8 mouse cellular contexts compared by ENCODE assay signal in the genomic region with DNA sequence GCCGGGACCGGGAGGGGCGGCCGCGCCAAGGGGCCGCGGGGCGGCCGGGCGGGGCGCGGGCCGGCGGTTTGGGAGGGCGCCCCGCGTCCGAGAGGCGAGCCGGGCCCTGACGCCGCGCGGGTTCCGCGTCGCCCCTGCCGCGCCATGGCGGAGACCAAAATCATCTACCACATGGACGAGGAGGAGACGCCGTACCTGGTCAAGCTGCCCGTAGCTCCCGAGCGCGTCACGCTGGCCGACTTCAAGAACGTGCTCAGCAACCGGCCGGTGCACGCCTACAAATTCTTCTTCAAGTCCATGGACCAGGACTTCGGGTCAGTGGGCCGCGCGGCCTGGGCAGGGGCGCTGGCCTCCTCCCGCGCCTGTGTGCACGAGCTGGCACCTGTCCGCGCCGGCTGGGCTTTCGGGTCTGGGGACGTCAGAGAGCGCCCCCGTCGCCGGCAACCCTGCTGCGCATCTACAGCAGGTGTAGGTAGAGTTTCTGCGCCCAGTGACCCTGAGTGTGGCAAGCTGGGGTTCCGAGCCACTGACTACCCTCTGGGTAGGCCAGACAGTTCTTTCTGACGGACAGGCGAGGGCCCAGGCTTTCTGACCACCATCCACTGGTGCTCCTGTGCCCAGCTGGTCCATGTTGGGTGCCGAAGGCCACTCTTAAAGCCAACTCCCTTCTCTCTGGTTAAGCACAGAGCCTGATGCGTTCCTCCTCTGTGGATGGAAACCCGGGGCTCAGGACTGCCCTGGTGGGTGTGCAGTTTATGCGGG. TPM values are rescaled to one million over a fixed set of nuclear protein-coding genes. Genes with fewer than 3 reads are reported as not detected.
DNase-seq lines count a peak whose midpoint lies in the region; ATAC-seq and TF ChIP-seq lines count a peak whose summit lies in the region.

No protein-coding gene starts in this region.

- 6% methylated on average over 69 of the region's 69 CpGs for WGBS in bone marrow, adult 2 months
- 2% methylated on average over 62 of the region's 69 CpGs for WGBS in forebrain, embryonic 12.5 days
- WGBS in hindbrain, postnatal 0 days = 1% methylated on average over 52 of the region's 69 CpGs
- WGBS in liver, embryonic 12.5 days (ENCODE audit: insufficient replicate concordance) = 2% methylated on average over 61 of the region's 69 CpGs

- H3K79me2 ChIP-seq in myocyte (ENCODE audit: control insufficient read depth, insufficient read depth) = peaks cover 45% of the 10 kb centered on the region

- TF ChIP-seq CTCF in bone marrow, adult 2 months (IDR thresholded peaks at IDR 0.05; ENCODE audit: control insufficient read depth, insufficient read depth, low read length) = 0 out of 2 replicates have a peak, but pooled peaks have one; percentile 2
- 0 out of 2 replicates have a peak, but pooled peaks have one; percentile 16 for TF ChIP-seq CTCF in hindbrain, postnatal 0 days (IDR thresholded peaks at IDR 0.05; ENCODE audit: low read depth)

- H3K4me1 ChIP-seq in bone marrow, adult 2 months (ENCODE audit: control insufficient read depth, insufficient read depth, low read length) = peaks cover 3% of the 10 kb centered on the region
- H3K4me1 ChIP-seq in forebrain, embryonic 12.5 days = peaks cover 33% of the 10 kb centered on the region
- peaks cover 35% of the 10 kb centered on the region for H3K4me1 ChIP-seq in hindbrain, postnatal 0 days (ENCODE audit: insufficient read depth, low read length)
- peaks cover 42% of the 10 kb centered on the region for H3K4me1 ChIP-seq in liver, embryonic 12.5 days

- 0 out of 2 replicates have a peak, but pooled peaks cover 2% of the 10 kb centered on the region for H3K27me3 ChIP-seq in forebrain, embryonic 12.5 days
- H3K27me3 ChIP-seq in hindbrain, postnatal 0 days (ENCODE audit: insufficient read depth, low read length) = no peaks in the 10 kb centered on the region
- H3K27me3 ChIP-seq in liver, embryonic 12.5 days (replicated peaks) = peaks cover 15% of the 10 kb centered on the region
- H3K27me3 ChIP-seq in myocyte (ENCODE audit: control insufficient read depth, insufficient read depth, insufficient read length) = no peaks in the 10 kb centered on the region

- peak overlapping the region; percentile 98 for H3K4me3 ChIP-seq in bone marrow, adult 2 months (replicated peaks; ENCODE audit: control insufficient read depth, low read depth, low read length)
- H3K4me3 ChIP-seq in forebrain, embryonic 12.5 days (replicated peaks) = peak overlapping the region; percentile 84
- peak overlapping the region; percentile 90 for H3K4me3 ChIP-seq in hindbrain, postnatal 0 days (ENCODE audit: low read length)
- peak overlapping the region; percentile 90 for H3K4me3 ChIP-seq in liver, embryonic 12.5 days
- peak overlapping the region; percentile 80 for H3K4me3 ChIP-seq in myocyte

- peak; percentile 13 for ATAC-seq in forebrain, embryonic 12.5 days (ENCODE audit: low FRiP score)
- peak; percentile 50 for ATAC-seq in hindbrain, postnatal 0 days
- peak; percentile 70 for ATAC-seq in liver, embryonic 12.5 days

- H3K27ac ChIP-seq in bone marrow, adult 2 months (ENCODE audit: control insufficient read depth, insufficient read depth, low read depth, low read length, poor library complexity) = peak overlapping the region; percentile 69; the same call in 1 of the 2 replicates
- H3K27ac ChIP-seq in forebrain, embryonic 12.5 days = peak overlapping the region; percentile 68; the same call in 1 of the 2 replicates
- H3K27ac ChIP-seq in hindbrain, postnatal 0 days = peak overlapping the region; percentile 83
- peak overlapping the region; percentile 81 for H3K27ac ChIP-seq in liver, embryonic 12.5 days

- H3K36me3 ChIP-seq in forebrain, embryonic 12.5 days (replicated peaks) = 0 out of 2 replicates have a peak, but pooled peaks cover under 1% of the 10 kb centered on the region
- H3K36me3 ChIP-seq in hindbrain, postnatal 0 days (ENCODE audit: insufficient read depth, low read length) = no peaks in the 10 kb centered on the region
- H3K36me3 ChIP-seq in liver, embryonic 12.5 days = no peaks in the 10 kb centered on the region
- H3K36me3 ChIP-seq in myocyte (ENCODE audit: control insufficient read depth, insufficient read depth) = peaks cover 2% of the 10 kb centered on the region

- peak overlapping the region; percentile 90 for H3K9ac ChIP-seq in forebrain, embryonic 12.5 days
- peak overlapping the region; percentile 87 for H3K9ac ChIP-seq in hindbrain, postnatal 0 days (replicated peaks; ENCODE audit: low read length)
- peak overlapping the region; percentile 91 for H3K9ac ChIP-seq in liver, embryonic 12.5 days

- peak; percentile 28; the same call in 1 of the 2 replicates for TF ChIP-seq POLR2A in bone marrow, adult 2 months (IDR thresholded peaks at IDR 0.05; ENCODE audit: borderline replicate concordance, control insufficient read depth, low read depth, low read length)
- no peak for TF ChIP-seq POLR2A in myocyte (IDR thresholded peaks at IDR 0.05; ENCODE audit: insufficient read length, low read depth)

- H3K9me3 ChIP-seq in forebrain, embryonic 12.5 days = no peaks in the 10 kb centered on the region
- H3K9me3 ChIP-seq in hindbrain, postnatal 0 days (ENCODE audit: low read length) = no peaks in the 10 kb centered on the region
- H3K9me3 ChIP-seq in liver, embryonic 12.5 days (replicated peaks) = no peaks in the 10 kb centered on the region

- DNase-seq in adrenal gland, adult 2 months = peak; percentile 54
- no peak for DNase-seq in adrenal gland, postnatal 4 days (ENCODE audit: low spot score in 2 of 2)
- DNase-seq in hindbrain, postnatal 0 days (ENCODE audit: low spot score) = peak; percentile 59
- DNase-seq in thymus, postnatal 4 days = peak; percentile 73

- peak overlapping the region; percentile 77 for H3K4me2 ChIP-seq in forebrain, embryonic 12.5 days
- peak overlapping the region; percentile 68 for H3K4me2 ChIP-seq in hindbrain, postnatal 0 days (ENCODE audit: low read depth, low read length)
- peak overlapping the region; percentile 99 for H3K4me2 ChIP-seq in liver, embryonic 12.5 days
- peak overlapping the region; percentile 100 for H3K4me2 ChIP-seq in myocyte (ENCODE audit: low read depth)

- H3ac ChIP-seq in myocyte (ENCODE audit: control insufficient read depth, insufficient read length) = peak overlapping the region; percentile 28

RNA-seq across cellular contexts. Expression of gene Dvl1, which starts 0.6 kb away (rescaled TPM):
- 10 to 100 TPM; 58.1 to 66.7 TPM for total RNA-seq in adrenal gland, adult 2 months (2021)
- 187 and 202 TPM in 2 replicates for polyA plus RNA-seq in adrenal gland, adult 2 months (2012; rRNA removed)
- total RNA-seq in adrenal gland, postnatal 4 days (2021) = 10 to 100 TPM; 53.5 to 53.8 TPM
- 21.0 and 50.2 TPM in 2 replicates for polyA plus RNA-seq in bone marrow, adult 2 months (2011; ENCODE audit: insufficient read depth, insufficient read length, low replicate concordance, missing spikeins)
- 6.1 and 9.2 TPM in 2 replicates for polyA plus RNA-seq in forebrain, embryonic 12.5 days (2016; fragmentation: Nextera tagmentation; extraction: Ambion mirVana)
- 141 and 166 TPM in 2 replicates for total RNA-seq in hindbrain, postnatal 0 days (2014; rRNA removed)
- polyA plus RNA-seq in hindbrain, postnatal 0 days (2015; fragmentation: Nextera tagmentation; extraction: Ambion mirVana) = 16.0 and 16.4 TPM in 2 replicates
- polyA plus RNA-seq in liver, embryonic 12.5 days (2016; fragmentation: Nextera tagmentation; extraction: Ambion mirVana) = 10.7 and 12.1 TPM in 2 replicates
- 98.4 TPM for polyA plus RNA-seq in myocyte (2012; fragmentation: generic; extraction: Trizol)

RNA-seq across cellular contexts. Expression of gene Mxra8, which starts 8.3 kb away (rescaled TPM):
- total RNA-seq in adrenal gland, adult 2 months (2021) = 10 to 100 TPM; 36.9 to 55.5 TPM
- polyA plus RNA-seq in adrenal gland, adult 2 months (2012; rRNA removed) = 164 and 185 TPM in 2 replicates
- total RNA-seq in adrenal gland, postnatal 4 days (2021) = 10 to 100 TPM; 86.3 to 93.5 TPM
- polyA plus RNA-seq in bone marrow, adult 2 months (2011; ENCODE audit: insufficient read depth, insufficient read length, low replicate concordance, missing spikeins) = 8.1 and 12.4 TPM in 2 replicates
- polyA plus RNA-seq in forebrain, embryonic 12.5 days (2016; fragmentation: Nextera tagmentation; extraction: Ambion mirVana) = 22.9 and 24.3 TPM in 2 replicates
- 45.8 and 58.9 TPM in 2 replicates for total RNA-seq in hindbrain, postnatal 0 days (2014; rRNA removed)
- polyA plus RNA-seq in hindbrain, postnatal 0 days (2015; fragmentation: Nextera tagmentation; extraction: Ambion mirVana) = 39.4 and 41.6 TPM in 2 replicates
- 8.1 and 9.2 TPM in 2 replicates for polyA plus RNA-seq in liver, embryonic 12.5 days (2016; fragmentation: Nextera tagmentation; extraction: Ambion mirVana)
- polyA plus RNA-seq in myocyte (2012; fragmentation: generic; extraction: Trizol) = 87.5 TPM

RNA-seq across cellular contexts. Expression of gene Tas1r3, which starts 15.4 kb away (rescaled TPM):
- total RNA-seq in adrenal gland, adult 2 months (2021) = under 1 TPM; 0.32 to 0.35 TPM
- polyA plus RNA-seq in adrenal gland, adult 2 months (2012; rRNA removed) = 0.56 and 0.62 TPM in 2 replicates
- total RNA-seq in adrenal gland, postnatal 4 days (2021) = under 1 TPM; 0.85 to 0.92 TPM
- 0.42 TPM in 1 of 2 replicates, not detected in the other for polyA plus RNA-seq in bone marrow, adult 2 months (2011; ENCODE audit: insufficient read depth, insufficient read length, low replicate concordance, missing spikeins)
- polyA plus RNA-seq in forebrain, embryonic 12.5 days (2016; fragmentation: Nextera tagmentation; extraction: Ambion mirVana) = 0.51 and 0.61 TPM in 2 replicates
- total RNA-seq in hindbrain, postnatal 0 days (2014; rRNA removed) = 0.04 and 1.5 TPM in 2 replicates
- 0.13 and 0.23 TPM in 2 replicates for polyA plus RNA-seq in hindbrain, postnatal 0 days (2015; fragmentation: Nextera tagmentation; extraction: Ambion mirVana)
- 0.07 and 0.11 TPM in 2 replicates for polyA plus RNA-seq in liver, embryonic 12.5 days (2016; fragmentation: Nextera tagmentation; extraction: Ambion mirVana)
- polyA plus RNA-seq in myocyte (2012; fragmentation: generic; extraction: Trizol) = 0.17 TPM

RNA-seq across cellular contexts. Expression of gene Aurkaip1, which starts 16.7 kb away (rescaled TPM):
- 100 to 1,000 TPM; 155 to 164 TPM for total RNA-seq in adrenal gland, adult 2 months (2021)
- 276 and 293 TPM in 2 replicates for polyA plus RNA-seq in adrenal gland, adult 2 months (2012; rRNA removed)
- 100 to 1,000 TPM; 123 to 129 TPM for total RNA-seq in adrenal gland, postnatal 4 days (2021)
- polyA plus RNA-seq in bone marrow, adult 2 months (2011; ENCODE audit: insufficient read depth, insufficient read length, low replicate concordance, missing spikeins) = 53.9 and 114 TPM in 2 replicates
- polyA plus RNA-seq in forebrain, embryonic 12.5 days (2016; fragmentation: Nextera tagmentation; extraction: Ambion mirVana) = 131 and 132 TPM in 2 replicates
- total RNA-seq in hindbrain, postnatal 0 days (2014; rRNA removed) = 110 and 143 TPM in 2 replicates
- polyA plus RNA-seq in hindbrain, postnatal 0 days (2015; fragmentation: Nextera tagmentation; extraction: Ambion mirVana) = 162 and 175 TPM in 2 replicates
- polyA plus RNA-seq in liver, embryonic 12.5 days (2016; fragmentation: Nextera tagmentation; extraction: Ambion mirVana) = 146 and 153 TPM in 2 replicates
- polyA plus RNA-seq in myocyte (2012; fragmentation: generic; extraction: Trizol) = 152 TPM

RNA-seq across cellular contexts. Expression of gene Cptp, which starts 21.5 kb away (rescaled TPM):
- 10 to 100 TPM; 18.7 to 21.1 TPM for total RNA-seq in adrenal gland, adult 2 months (2021)
- polyA plus RNA-seq in adrenal gland, adult 2 months (2012; rRNA removed) = 29.4 and 37.1 TPM in 2 replicates
- 10 to 100 TPM; 20.2 to 21.0 TPM for total RNA-seq in adrenal gland, postnatal 4 days (2021)
- polyA plus RNA-seq in bone marrow, adult 2 months (2011; ENCODE audit: insufficient read depth, insufficient read length, low replicate concordance, missing spikeins) = 2.8 and 5.9 TPM in 2 replicates
- polyA plus RNA-seq in forebrain, embryonic 12.5 days (2016; fragmentation: Nextera tagmentation; extraction: Ambion mirVana) = 17.9 and 23.4 TPM in 2 replicates
- total RNA-seq in hindbrain, postnatal 0 days (2014; rRNA removed) = 31.3 and 41.8 TPM in 2 replicates
- 26.8 and 27.9 TPM in 2 replicates for polyA plus RNA-seq in hindbrain, postnatal 0 days (2015; fragmentation: Nextera tagmentation; extraction: Ambion mirVana)
- 10.3 and 10.8 TPM in 2 replicates for polyA plus RNA-seq in liver, embryonic 12.5 days (2016; fragmentation: Nextera tagmentation; extraction: Ambion mirVana)
- polyA plus RNA-seq in myocyte (2012; fragmentation: generic; extraction: Trizol) = 10.5 TPM

Comparison
In these comparisons a context has a peak if more than half of its experiments do, and no peak if none do; other contexts are left out.
1. DNase-seq: peak in adrenal gland, adult 2 months (single experiment), hindbrain, postnatal 0 days (single experiment) and thymus, postnatal 4 days (single experiment); none in adrenal gland, postnatal 4 days (0 of 2).
2. ATAC-seq: peak in every context shown above with its lines; median percentile 70 in liver, embryonic 12.5 days; 50 in hindbrain, postnatal 0 days; 13 in forebrain, embryonic 12.5 days.
3. Peak in every context shown above with its lines, with median percentiles within 50 percentile points of each other: H3K27ac ChIP-seq, H3K4me3 ChIP-seq, H3K4me2 ChIP-seq and H3K9ac ChIP-seq.